Mouse (Mus musculus) frontal cortex, adult 2 months (tissue): ENCODE results near the gene Snx9. TPM values are rescaled to one million over a fixed set of nuclear protein-coding genes. Genes with fewer than 3 reads are reported as not detected.

ENCODE experiments used
- DNase-seq, 2 experiments: peaks; one replicate each; pipeline ENCODE4 v3.0.0; 2022; ENCODE audit warnings: low spot score in 1 of 2; ENCODE audit errors: extremely low spot score in 1 of 2
- polyA plus RNA-seq: library from polyadenylated mRNA; depleted of rRNA; stranded (reverse); fragments of >200 nt; gene quantifications from 2 replicates; pipeline ENCODE4 v1.2.3, GENCODE M21; 2012

The Snx9 gene
- polyA plus RNA-seq, 1 experiment, result 12.3 TPM

DNA sequence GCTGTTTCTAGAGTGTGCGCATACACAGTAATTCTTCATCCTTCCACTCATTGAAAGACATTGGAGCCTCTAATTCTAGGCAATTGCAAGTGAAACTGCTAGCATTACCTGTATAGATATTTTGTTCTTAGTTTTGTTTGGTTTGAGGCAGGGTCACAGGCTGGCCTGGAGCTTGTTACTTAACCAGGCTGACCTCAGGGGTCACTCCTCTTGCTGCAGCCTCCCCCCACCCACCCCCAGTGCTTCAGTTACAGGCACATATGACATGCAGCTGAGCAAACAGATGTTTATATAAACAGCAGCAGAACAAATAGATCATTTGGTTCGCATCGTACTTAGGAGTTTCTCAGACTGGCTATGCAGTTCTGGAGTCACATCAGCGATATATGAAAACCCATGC is 71.7 kb downstream of the Snx9 start:
- DNase-seq, result no peak

DNA sequence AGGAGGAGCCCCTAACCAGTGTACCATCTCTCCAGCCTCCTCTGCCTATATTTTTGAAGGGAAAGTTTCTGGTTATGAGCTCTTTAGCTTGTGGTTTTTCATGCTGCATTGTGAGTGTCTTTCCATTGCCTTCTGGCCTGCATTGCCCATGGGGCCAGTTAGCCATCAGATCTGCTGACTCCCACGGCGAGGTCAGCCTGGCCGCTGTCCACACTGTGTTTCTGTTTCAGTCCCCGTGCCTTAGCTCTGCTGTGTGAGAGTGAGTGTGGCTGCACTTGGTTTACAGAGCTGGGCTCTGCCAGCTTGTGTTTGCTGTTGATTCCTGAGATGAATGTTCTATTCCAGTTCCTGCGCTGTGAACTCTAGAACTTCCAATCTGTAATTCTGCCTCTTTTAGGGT is 73.1 kb downstream of the Snx9 start:
- DNase-seq, result no peak

DNA sequence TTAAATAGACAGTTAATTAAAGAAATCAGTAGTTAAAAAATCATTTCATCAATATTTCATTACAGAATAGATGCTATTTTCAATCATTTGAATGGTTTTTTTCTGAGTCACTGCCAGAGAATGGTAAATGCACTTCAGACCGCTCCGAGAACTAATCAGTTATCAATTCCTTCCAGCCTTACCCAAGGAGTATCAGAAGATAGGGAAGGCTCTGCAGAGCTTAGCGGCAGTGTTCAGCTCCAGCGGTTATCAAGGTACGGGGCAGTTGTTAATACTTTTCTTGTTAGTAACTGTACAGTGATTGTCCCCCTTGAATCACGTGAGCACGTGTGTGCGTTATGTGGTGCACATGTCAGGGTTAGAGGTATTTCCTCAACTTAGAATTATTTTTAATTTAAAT is 80.8 kb downstream of the Snx9 start:
- no peak for DNase-seq

DNA sequence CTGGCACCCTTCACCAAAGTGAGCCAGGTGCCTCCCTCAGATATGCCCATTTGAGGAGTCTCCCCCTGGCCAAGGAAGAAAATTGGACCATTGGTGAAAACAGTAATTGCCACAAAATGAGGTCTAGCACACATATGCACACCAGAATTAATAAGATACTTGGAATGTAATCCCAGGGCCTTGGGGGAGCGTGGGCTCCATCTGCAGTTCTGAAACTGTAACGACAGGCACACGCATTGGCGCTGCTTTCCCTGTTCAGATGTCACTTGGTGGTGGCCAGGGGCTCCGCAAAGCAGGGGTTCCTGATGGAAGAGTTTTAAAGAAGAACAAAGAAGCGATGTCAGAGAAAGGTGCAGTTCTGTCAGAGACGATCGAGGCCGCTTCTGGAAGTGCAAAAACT is 82.2 kb downstream of the Snx9 start:
- DNase-seq, result peak in 1 of 2 experiments; percentile 65

DNA sequence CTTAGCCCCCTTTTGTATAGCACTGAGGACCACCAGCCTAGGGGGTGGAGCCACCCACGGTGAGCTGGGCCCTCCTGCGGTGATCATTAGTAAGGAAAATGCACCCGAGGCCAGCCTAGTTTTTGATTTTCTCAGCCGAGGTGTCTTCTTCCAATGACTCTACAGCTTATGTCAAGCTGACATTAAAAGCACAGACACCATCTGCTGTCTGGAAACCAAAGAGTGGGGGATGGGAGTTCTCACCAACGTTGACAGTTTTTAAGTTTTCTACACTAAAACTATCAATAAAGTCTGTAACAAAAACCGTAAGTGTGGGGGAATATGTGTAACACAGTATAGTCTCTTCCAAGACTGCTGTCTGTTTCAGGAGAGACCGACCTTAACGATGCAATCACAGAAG is 83.1 kb downstream of the Snx9 start:
- DNase-seq, result peak; percentile 30 to 78

DNA sequence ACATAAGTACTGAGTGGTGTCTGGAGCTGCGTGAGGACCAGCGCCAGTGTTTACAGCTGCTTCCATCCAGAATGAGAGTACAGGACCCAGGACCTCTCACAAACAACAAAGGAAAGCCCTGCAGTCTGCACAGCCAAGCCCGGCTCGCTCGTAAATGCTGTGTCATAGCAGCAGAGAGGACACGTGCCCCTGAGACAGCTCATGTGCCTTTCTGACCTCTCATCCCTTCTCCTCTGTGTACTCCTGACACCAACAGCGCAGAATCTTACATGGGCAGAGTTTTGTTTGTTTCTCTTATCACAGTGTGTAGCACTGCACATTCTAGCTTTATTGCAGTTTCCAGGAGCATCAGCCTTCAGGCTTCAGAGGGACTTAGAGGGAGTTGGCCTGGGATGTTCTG is 85.6 kb downstream of the Snx9 start:
- no peak for DNase-seq

DNA sequence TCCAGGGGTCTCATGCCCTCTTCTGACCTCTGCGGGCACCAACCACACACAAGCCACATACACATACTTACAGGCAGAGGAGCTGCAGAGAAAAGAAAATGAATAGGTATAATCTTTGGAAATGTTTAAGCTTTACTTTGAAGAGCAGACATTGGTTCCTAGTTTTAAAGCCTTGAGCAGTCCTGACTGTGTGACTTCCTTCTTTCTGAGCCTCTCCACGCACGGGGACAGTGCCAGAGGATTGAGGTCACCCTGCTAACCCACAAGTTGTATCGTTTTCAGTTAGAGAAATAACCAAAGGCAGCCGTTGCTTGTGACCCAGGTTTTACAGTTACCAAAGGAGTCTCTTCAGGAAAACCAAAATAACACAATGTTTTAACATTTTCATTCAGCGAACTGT is 87.9 kb downstream of the Snx9 start:
- DNase-seq, result no peak

DNA sequence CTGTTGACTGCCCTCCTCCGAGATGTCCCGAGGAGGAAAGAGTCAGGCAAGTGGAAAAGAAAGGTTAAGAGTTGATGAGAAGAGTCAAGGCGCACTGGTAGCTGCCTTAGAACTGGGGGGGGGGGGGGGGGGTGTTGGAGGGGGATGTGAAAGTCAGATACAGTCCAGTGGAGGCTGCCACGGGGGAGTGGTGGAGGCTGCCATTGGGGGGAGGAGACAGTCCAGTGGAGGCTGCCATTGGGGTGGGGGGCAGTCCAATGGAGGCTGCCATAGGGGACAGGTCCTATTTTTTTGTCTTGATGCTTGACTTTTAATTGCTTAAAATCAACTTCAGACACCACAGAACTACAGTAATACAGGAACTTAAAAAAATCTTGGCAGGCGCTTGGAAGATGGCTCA is 91.0 kb downstream of the Snx9 start:
- DNase-seq, result no peak

DNA sequence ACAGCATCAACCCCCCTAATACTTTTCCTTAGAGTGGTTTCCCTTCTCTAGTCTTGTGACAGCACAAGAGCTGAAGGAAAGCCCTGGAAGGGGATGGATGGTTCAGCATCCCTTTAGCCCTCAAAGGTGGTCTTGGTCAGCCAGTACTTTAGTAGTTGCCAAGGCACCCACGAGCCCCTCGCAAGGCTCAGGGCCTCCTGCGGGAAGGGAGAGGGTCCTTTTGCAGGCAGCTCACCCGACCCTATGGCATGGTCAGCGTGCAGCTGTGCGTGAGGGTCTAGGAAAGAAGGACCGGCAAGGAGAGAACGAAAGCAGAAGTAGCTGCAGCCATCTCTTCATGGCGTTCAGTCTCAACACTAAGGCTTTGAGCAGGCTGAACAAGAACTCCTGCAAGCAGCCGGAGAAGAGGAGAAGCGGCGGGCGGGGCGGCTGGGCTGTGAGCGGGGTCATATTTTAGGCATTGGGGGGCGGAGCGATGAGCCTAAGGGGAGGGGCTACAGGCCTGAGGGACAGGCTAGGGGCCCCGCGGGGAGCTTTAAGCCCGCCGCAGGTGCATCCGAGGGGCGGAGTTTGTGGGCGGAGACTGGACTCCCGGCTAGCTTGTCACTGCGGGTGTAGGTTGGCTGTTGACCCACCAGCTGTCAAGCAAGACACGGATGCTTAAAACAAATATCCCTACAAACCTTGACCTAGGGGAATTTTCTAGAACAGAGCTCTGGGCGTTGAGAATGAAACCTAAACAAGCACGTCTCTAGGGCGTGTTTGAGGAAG is 93.6 kb downstream of the Snx9 start:
- DNase-seq, result peak in 1 of 2 experiments; percentile 54

DNA sequence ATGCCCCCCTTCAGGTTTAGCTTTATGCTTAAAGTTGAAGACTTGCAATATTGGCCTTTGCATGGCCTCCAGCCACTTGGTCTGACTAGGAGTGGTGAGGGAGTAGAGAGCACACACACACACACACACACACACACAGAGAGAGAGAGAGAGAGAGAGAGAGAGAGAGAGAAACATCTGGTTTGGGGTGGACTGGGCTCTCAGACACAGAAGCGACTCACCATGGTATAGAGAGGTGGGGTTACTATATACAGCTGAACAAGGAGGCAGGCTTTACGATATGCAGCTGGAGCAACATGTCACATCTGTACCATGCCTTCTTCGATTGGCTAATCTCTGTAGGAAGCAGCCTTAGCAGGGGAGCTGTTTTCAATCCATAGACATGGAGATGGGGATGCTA is 94.6 kb downstream of the Snx9 start:
- no peak for DNase-seq

DNA sequence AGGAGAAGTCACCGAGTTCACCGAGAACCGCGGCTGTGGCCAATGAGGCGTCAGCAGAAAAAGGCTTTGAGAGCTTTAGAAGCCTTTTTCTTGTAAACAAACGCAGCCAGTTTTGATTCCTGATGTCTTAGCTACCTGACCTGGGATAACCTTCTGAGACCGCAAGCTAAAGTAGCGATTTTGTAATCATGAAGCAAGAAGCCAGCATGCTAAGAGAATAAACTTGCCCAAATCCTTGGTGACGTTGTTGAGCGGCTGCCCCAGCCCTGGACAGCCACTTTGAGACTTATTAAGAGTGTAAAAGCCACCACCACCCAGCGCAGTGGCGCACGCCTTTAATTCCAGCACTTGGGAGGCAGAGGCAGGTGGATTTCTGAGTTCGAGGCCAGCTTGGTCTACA is 95.1 kb downstream of the Snx9 start:
- no peak for DNase-seq

DNA sequence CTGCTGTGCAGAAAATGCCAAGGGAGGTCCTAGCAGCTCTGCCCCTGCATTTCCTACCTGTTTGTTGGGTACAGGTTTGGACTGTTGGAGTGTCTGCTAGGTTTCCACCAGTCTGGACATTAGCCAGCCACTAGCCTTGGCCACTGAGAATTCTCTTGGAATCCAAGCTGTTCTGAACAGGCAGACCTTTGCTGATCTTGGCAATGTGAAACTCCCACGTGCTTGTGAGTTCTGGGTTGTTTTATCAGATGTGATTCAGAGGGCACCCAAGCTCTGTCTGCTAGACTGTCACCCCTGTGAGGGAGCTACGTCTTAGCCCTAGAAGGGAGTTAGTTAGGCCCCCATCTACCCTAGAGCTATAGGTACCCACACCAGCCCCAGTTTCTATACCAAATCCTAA is 96.3 kb downstream of the Snx9 start:
- DNase-seq, result no peak

DNA sequence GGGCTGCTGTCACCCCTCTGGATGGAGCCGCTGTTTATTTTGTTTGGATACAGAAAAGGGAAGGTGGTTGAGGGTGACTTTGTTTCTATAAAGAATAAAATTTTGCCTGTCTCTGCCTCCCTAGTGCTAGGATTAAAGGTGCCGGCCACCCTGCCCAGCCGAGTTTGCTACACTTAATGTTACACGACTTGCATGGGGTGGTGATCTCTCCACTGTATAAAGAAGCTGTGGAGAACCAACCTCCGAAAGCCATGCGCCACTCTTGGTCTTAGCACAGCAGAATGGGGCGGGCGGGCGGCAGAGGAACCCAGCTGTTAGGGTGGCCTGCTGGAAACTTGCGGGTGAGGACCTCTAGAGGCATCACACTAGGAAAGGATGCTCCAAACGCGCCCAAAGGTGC is 98.7 kb downstream of the Snx9 start:
- DNase-seq, result no peak

DNA sequence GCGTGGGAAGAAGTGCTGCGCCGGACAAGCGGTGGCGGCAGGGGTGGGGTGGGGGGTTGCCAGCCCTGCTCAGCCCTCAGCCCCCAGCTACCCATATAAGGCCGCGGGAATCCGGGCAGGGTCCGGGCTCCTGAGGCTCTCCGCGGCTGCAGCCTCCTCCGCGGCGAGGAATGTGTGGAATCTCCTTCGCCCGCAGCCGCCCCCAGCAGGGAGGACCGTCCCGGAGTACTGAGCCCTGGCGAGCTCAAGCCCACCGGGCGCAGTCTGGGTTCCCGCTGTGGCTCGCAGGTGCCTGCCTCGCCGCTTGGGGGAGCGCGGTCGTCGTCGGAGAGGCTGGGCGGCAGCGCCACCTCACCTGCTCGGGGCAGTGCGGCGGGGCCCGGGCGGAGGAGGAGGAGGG is 99.7 kb downstream of the Snx9 start:
- peak in 1 of 2 experiments; percentile 77 for DNase-seq

DNA sequence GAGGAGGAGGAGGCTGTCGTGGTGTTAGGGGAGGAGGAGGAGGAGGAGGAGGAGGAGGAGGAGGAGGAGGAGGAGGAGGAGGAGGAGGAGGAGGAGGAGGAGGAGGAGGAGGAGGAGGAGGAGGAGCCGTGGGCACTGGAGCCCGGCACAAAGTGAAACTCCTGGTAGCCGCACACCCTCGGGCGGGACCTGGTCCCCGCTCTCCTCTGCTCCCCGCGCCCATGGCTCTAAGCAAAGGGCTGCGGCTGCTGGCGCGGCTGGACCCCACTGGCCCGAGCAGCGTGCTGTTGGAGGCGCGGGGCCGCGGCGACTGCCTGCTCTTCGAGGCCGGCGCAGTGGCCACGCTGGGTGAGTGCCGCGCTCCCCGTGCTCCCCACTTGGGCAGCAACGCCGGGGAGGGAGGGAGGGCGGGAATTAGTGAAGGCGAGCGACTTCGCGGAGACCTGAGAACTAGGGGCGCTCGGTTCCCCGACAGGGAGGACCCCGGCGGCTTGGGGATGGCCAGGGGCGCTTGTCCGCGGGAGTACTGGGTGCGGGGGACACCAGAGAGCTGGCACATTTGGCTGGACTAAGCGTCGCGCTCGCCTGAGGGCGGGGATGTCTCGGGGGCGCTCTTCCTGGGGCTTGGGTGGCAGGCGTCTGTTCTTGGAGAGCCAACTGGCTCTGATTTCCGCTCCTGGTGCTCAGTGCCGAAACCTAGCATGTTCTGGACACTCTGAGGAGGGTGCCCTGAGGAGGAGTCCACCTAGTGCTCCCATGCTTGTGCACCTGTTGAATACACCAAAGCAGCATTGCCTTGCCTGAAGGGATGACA is 100.3 kb downstream of the Snx9 start, which contains the start of gene Synj2:
Gene Synj2 (plus strand): TSS at position 51 of the 814 bp plus-strand sequence.
- no peak for DNase-seq

DNA sequence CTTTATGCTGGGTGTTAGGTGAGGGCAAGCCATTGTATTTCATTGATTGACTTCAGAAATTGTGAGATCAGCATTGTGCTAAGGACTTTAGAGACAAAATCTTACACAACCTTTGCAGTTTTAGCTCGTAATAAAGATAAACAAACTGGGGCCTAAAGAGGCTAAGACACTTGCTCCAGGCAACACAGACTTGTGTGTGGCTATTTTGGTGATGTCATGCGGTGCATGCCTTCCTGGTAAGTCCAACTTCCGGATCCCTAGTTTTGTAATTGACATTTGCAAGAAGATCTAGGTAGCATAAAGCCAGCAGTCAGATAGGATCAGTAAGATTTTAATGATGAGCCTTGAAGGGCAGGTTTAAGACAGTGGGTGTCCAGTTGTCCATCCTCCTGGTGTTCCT is 101.0 kb downstream of the Snx9 start:
- no peak for DNase-seq

DNA sequence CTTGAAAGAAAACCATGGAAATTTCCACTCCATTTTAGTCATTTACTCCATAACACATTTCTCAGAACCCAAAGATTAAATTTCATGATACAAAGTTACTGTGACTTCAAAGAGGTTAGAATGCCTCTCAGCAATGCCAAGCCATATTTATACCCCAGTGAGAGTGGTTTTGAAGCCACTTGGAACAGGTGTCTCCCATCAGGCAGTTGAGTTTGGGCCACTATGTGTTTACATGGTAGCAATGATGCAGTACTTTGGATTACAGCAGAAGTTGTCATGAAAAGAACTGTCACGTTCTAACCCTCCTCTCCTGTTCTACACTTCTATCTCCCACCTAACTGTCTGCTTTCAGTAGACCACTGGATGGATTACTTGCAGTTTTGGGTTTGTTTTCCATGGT is 101.9 kb downstream of the Snx9 start:
- no peak for DNase-seq

DNA sequence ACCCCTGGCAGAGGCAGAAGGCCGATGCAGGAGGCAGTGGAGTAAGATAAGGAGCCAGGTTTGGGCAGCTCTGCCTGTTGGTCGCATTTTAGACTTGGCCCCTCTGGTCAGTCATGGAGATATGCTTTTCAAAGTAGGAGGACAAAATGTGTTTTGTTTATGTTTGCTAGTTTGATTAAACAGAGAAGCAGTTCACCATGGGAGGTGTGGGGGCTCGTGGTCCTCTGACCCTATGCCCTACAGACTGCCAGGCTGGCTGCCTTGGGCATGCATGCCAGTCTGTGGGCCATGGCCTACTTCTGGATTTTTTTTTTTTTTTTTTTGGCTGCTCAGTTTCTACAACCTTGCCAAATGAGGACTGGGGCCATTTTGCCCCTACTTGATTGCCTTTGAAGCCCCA is 105.9 kb downstream of the Snx9 start:
- DNase-seq, result no peak

DNA sequence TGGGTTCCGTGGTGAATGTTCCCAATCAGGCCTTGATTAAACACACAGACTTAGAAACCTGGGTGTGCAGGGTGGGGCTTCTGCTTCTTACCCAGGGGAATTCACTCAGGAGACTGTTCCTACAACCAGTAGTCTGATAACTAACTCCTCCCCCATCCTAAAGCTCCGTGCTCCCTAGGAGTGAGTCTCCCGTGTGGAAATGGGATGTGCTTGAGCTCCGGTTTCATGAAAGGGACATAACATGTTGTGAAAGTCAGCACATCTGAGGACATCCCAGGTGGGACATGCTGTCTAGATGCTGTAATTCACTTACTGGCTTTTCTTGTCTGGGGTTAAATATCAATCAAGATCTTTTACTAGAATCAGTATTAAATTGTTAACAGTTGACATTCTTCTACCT is 111.3 kb downstream of the Snx9 start:
- no peak for DNase-seq

DNA sequence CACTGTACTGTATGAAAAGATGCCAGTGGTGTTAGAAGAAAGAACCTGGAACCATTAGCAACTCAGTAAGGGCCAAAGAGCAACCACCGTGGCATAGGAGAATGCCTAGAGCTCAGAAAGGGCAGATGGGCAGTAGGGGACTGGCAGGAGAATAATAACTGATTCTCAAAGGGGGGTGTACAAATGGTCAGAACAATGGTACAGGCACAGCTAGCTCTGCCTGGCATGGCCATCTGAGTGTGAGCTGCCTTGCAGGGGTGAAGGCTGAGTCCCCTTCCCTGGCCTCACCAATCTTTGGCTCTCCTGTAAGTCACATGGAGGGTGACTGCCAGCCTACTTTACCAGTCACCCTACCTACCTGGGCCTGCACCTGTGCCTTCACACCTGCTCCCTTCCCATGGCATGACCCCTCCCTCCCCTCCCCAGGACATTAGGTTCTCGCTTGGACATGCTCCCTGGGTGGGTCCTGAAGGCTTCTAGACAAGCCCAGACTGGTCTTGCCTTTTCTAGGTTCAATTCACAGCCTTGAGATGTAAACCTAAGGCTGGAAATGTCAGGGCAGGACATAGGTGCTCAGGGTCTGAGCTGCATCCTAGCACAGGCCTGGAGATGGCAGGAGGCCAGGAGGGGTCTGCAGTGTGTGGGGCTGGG is 115.3 kb downstream of the Snx9 start:
- DNase-seq, result no peak

DNA sequence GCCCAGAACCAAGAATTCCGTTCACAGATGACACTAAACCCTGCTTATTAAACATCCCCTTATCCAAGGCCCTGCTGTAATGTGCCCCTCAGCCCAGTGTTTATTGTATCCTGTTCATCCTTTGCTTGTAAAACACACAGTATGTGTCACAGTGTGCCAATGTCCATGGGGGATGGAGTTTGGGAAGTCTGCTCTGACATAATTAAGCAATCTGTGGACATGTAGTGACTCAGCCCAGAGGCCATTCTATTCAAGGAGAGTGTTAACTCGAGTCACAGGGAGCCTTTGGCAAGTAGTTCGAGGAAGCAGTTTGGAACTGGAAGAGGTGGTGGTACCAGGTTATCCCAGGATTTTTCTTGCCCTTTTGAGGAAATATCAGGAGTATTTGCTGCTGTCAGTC is 116.0 kb downstream of the Snx9 start:
- DNase-seq, result no peak

DNA sequence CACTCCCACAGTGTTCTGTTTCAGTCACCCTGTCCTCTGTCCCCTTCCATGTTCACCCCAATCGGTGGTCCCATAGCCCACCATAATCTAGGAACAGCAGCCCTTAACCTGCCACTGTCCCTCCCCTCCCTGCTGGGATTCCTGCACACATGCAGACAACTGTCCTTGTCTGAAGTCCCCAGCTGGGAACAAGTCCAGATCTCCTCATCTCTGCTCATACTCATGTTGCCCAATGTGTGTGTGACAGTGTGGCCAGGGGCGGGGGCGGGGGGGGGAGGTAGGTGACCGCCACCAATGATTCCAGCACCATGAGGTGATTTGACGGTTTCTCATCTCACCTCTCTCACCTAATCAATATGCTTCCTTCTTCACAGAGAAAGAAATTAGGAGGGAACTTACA is 117.1 kb downstream of the Snx9 start:
- DNase-seq, result no peak
